Mouse (Mus musculus): ENCODE results near the gene Il1r1. TPM values are rescaled to one million over a fixed set of nuclear protein-coding genes. Genes with fewer than 3 reads are reported as not detected.

Il1r1 gene
- polyA plus RNA-seq, 1 experiment = 1.9 TPM

DNA sequence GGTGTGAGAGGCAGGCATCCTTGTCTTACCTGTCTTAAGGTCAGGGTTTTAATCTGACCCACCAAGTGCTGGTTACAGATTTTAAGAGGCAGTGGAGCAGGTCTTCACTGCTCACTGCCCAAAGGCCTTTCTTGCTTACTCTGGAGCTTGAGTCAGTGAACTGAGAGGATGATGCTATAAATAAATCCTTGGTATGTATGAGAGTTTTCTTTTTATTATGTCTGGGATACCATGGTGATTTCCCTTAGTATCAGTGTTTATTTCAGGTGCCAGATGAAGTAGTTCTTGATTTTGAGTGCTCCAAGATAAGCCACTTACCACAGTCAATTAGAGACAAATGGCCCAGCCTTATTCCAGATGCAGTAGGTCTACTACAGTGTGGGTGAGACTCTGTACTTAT is 41.5 kb upstream of the Il1r1 start:
- Histone ChIP-seq H3K27me3 (ENCODE audit: control insufficient read depth, insufficient read depth, low read length) (no peaks in the 10 kb centered on the region), H3K27ac (ENCODE audit: control insufficient read depth, insufficient read depth, low read depth, low read length) (no peak overlapping the region), H3K4me1 (ENCODE audit: control insufficient read depth, insufficient read depth, low read length) (no peaks in the 10 kb centered on the region), H3K4me3 (ENCODE audit: control insufficient read depth, low read depth, low read length) (no peak overlapping the region), H3K36me3 (ENCODE audit: control insufficient read depth, insufficient read depth, low read length) (no peaks in the 10 kb centered on the region)
- no peak for TF ChIP-seq CTCF (IDR thresholded peaks at IDR 0.05; ENCODE audit: control insufficient read depth, insufficient read depth, insufficient replicate concordance, low read depth, low read length)
- no peak for TF ChIP-seq POLR2A (IDR thresholded peaks at IDR 0.05; ENCODE audit: control insufficient read depth, low read depth, low read length)

DNA sequence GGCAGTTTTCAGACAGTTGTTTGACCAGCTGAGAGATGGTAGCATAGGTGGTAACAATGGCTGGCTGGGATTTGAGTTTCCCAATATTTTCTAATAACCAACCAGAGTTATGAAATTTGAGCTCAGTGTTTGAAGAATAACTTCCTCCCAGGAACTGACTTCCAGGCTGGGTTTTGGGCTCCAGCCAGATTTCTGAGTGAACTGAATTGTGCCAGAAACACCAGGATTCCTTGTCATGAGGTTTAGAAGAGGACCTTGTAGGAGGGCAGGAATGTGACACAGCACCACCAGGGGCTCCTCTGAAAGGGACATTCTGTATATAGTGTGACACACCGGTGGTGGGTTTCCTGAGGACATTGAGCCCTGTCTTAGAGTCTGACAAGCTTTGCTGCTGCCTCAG is 36.9 kb upstream of the Il1r1 start:
- Histone ChIP-seq H3K4me1 (ENCODE audit: control insufficient read depth, insufficient read depth, low read length) (no peaks in the 10 kb centered on the region), H3K36me3 (ENCODE audit: control insufficient read depth, insufficient read depth, low read length) (no peaks in the 10 kb centered on the region), H3K27ac (ENCODE audit: control insufficient read depth, insufficient read depth, low read depth, low read length) (no peak overlapping the region), H3K4me3 (ENCODE audit: control insufficient read depth, low read depth, low read length) (no peak overlapping the region), H3K27me3 (ENCODE audit: control insufficient read depth, insufficient read depth, low read length) (no peaks in the 10 kb centered on the region)
- TF ChIP-seq CTCF (IDR thresholded peaks at IDR 0.05; ENCODE audit: control insufficient read depth, insufficient read depth, insufficient replicate concordance, low read depth, low read length) = no peak
- no peak for TF ChIP-seq POLR2A (IDR thresholded peaks at IDR 0.05; ENCODE audit: control insufficient read depth, low read depth, low read length)

DNA sequence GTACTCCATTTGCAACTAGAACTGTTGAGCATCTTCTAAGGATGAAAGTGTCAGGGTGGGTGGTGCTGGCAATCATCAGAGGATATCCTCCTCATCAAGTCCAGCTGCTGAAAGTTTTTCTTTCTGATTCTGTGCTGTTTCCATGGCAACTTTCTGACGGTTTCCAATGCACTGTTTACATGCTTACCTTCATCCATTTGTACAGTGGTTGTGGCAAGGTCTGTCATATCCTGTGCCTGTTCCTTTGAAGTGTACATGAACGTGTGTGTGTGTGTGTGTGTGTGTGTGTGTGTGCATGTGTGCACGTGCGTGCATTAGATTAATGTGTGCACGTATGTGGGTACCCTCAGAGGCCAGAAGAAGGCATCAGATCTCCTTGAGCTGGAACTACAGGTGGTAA is 34.9 kb upstream of the Il1r1 start:
- TF ChIP-seq CTCF (IDR thresholded peaks at IDR 0.05; ENCODE audit: control insufficient read depth, insufficient read depth, insufficient replicate concordance, low read depth, low read length) (no peak), POLR2A (IDR thresholded peaks at IDR 0.05; ENCODE audit: control insufficient read depth, low read depth, low read length) (no peak)
- H3K4me3 ChIP-seq (ENCODE audit: control insufficient read depth, low read depth, low read length) = no peak overlapping the region
- H3K36me3 ChIP-seq (ENCODE audit: control insufficient read depth, insufficient read depth, low read length) = no peaks in the 10 kb centered on the region
- H3K27ac ChIP-seq (ENCODE audit: control insufficient read depth, insufficient read depth, low read depth, low read length) = no peak overlapping the region
- no peaks in the 10 kb centered on the region for H3K4me1 ChIP-seq (ENCODE audit: control insufficient read depth, insufficient read depth, low read length)
- H3K27me3 ChIP-seq (ENCODE audit: control insufficient read depth, insufficient read depth, low read length) = no peaks in the 10 kb centered on the region

DNA sequence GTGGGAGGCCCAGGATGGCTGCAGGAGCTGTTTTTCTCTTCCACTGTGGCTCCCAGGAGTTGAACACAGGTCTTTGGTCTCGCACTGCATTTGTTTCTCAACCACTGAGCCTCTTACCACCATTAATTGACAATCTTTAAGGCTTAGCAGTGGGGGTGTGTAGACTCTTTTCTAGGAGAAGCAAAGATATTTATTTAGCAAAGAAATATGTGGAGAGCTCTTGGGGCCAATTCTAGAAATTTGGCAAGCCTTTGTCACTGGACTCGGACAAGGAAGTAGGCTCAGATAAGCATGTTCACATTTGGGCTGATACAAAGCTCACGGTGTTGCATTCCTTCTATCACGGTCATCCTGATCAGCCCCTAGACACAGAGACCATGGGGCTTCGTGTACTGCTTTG is 34.0 kb upstream of the Il1r1 start:
- Histone ChIP-seq H3K4me3 (ENCODE audit: control insufficient read depth, low read depth, low read length) (no peak overlapping the region), H3K36me3 (ENCODE audit: control insufficient read depth, insufficient read depth, low read length) (no peaks in the 10 kb centered on the region), H3K27me3 (ENCODE audit: control insufficient read depth, insufficient read depth, low read length) (no peaks in the 10 kb centered on the region), H3K27ac (ENCODE audit: control insufficient read depth, insufficient read depth, low read depth, low read length) (no peak overlapping the region), H3K4me1 (ENCODE audit: control insufficient read depth, insufficient read depth, low read length) (no peaks in the 10 kb centered on the region)
- TF ChIP-seq POLR2A (IDR thresholded peaks at IDR 0.05; ENCODE audit: control insufficient read depth, low read depth, low read length) (no peak), CTCF (IDR thresholded peaks at IDR 0.05; ENCODE audit: control insufficient read depth, insufficient read depth, insufficient replicate concordance, low read depth, low read length) (no peak)

DNA sequence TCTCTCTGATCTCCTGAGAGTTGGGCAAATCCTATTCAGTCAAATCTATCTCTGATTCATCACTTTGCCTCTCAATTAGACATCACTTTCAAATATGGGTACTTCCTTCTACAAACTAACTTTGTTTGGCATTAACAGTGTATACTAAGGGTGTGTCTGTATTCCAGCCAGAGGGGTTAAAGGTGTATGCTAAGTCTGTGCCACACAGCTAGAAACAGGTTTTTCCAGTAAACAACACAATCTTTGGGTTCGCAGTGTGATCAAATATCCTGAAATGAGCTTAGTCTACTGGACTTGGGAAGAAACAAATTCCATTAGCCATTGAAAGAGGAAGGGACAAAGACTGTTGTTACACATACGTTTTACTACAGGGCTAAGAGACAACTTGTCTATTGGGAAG is 30.6 kb upstream of the Il1r1 start:
- TF ChIP-seq POLR2A (IDR thresholded peaks at IDR 0.05; ENCODE audit: control insufficient read depth, low read depth, low read length) = no peak
- no peak for TF ChIP-seq CTCF (IDR thresholded peaks at IDR 0.05; ENCODE audit: control insufficient read depth, insufficient read depth, insufficient replicate concordance, low read depth, low read length)

DNA sequence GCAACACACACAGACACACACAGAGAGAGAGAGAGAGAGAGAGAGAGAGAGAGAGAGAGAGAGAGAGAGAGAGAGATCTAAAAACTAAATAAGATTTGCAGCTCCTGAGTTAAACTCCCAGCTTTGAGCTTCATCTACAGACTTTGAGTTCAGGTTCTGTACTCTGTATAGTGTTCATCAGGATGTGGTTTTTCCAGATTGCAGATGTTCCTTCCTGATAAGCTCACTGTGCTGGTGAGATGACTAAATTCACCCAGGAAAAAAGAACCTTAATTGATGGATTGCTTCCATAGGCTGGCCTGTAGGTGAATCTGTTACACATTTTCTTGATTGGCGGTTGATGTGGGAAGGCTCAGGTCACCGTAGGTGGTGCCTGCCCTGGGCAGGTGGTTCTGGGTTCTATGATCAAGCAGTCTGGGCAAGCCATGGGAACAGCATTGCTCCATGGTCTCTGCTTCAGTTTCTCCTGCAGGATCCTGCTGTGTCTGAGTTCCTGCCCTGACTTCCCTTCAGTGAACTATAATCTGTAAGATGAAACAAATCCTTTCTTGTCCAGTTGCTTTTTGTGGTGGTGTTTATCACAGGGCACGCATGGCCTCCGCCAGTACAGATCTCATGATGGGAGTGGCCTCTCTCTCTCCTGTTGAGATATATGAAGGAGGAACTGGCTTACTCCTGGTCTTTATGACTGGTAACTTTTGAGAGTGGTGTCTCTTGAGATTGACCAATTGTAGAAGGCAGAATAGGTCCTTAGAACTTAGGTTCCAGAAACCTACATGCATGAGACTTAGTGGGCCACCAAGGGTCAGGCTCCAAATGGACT is 11.3 kb upstream of the Il1r1 start:
- TF ChIP-seq CTCF (IDR thresholded peaks at IDR 0.05; ENCODE audit: control insufficient read depth, insufficient read depth, insufficient replicate concordance, low read depth, low read length) (no peak), POLR2A (IDR thresholded peaks at IDR 0.05; ENCODE audit: control insufficient read depth, low read depth, low read length) (no peak)
- Histone ChIP-seq H3K27ac (ENCODE audit: control insufficient read depth, insufficient read depth, low read depth, low read length) (no peak overlapping the region), H3K4me3 (ENCODE audit: control insufficient read depth, low read depth, low read length) (no peak overlapping the region), H3K4me1 (ENCODE audit: control insufficient read depth, insufficient read depth, low read length) (peaks cover 5% of the 10 kb centered on the region), H3K27me3 (ENCODE audit: control insufficient read depth, insufficient read depth, low read length) (no peaks in the 10 kb centered on the region), H3K36me3 (ENCODE audit: control insufficient read depth, insufficient read depth, low read length) (no peaks in the 10 kb centered on the region)

More for the DNA sequence above, 30.6 kb upstream of the Il1r1 start:
- H3K4me3 ChIP-seq (ENCODE audit: control insufficient read depth, low read depth, low read length) = no peak overlapping the region
- H3K27ac ChIP-seq (ENCODE audit: control insufficient read depth, insufficient read depth, low read depth, low read length) = no peak overlapping the region
- no peaks in the 10 kb centered on the region for H3K4me1 ChIP-seq (ENCODE audit: control insufficient read depth, insufficient read depth, low read length)
- no peaks in the 10 kb centered on the region for H3K27me3 ChIP-seq (ENCODE audit: control insufficient read depth, insufficient read depth, low read length)
- H3K36me3 ChIP-seq (ENCODE audit: control insufficient read depth, insufficient read depth, low read length) = no peaks in the 10 kb centered on the region

DNA sequence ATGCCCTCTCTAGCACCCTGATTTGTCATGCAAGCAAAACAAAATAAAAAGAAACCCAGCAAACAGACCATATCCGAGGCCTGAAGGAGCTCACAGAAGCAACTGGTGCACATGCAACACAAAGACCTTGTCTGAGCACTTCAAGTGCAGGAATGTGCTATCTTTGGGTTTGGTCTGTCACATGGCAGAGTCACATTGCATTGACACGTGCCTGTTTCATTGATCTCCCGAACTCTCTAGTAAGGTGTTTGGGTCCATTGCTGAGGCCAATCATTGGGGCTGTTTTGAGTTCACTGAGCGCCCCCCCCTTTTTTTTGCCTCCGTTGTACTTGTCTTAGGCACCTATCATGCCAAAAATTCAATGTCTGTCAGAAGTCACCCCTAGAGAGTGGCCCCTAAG is 7.4 kb upstream of the Il1r1 start:
- no peak overlapping the region for H3K27ac ChIP-seq (ENCODE audit: control insufficient read depth, insufficient read depth, low read depth, low read length)
- H3K36me3 ChIP-seq (ENCODE audit: control insufficient read depth, insufficient read depth, low read length) = no peaks in the 10 kb centered on the region
- peaks cover 3% of the 10 kb centered on the region for H3K4me1 ChIP-seq (ENCODE audit: control insufficient read depth, insufficient read depth, low read length)
- no peak overlapping the region for H3K4me3 ChIP-seq (ENCODE audit: control insufficient read depth, low read depth, low read length)
- TF ChIP-seq POLR2A (IDR thresholded peaks at IDR 0.05; ENCODE audit: control insufficient read depth, low read depth, low read length) (no peak), CTCF (IDR thresholded peaks at IDR 0.05; ENCODE audit: control insufficient read depth, insufficient read depth, insufficient replicate concordance, low read depth, low read length) (no peak)
- no peaks in the 10 kb centered on the region for H3K27me3 ChIP-seq (ENCODE audit: control insufficient read depth, insufficient read depth, low read length)
